Mouse (Mus musculus) thymus, adult 2 months (tissue): ENCODE results near the gene Arl16.

Experiments
- CTCF ChIP-seq: fragments of 200-500 bp; IDR thresholded peaks from 2 replicates; pipeline ENCODE4 v1.5.1; 2012; ENCODE audit warnings: mild to moderate bottlenecking, control low read depth, low read length, moderate library complexity, borderline replicate concordance; ENCODE audit not compliant: control insufficient read depth, poor library complexity, insufficient read depth; ENCODE audit errors: extremely low read depth
- POLR2A ChIP-seq: fragments of 200-500 bp; IDR thresholded peaks from 2 replicates; pipeline ENCODE4 v1.6.1; 2012; ENCODE audit warnings: mild to moderate bottlenecking, low read length, control low read depth, moderate library complexity; ENCODE audit not compliant: control insufficient read depth, poor library complexity, insufficient read depth; ENCODE audit errors: extremely low read depth

- TF ChIP-seq CTCF (no peak), POLR2A (no peak)
Observed at GRCm38 (mm10) chr11:120467736-120468092, 307 bp upstream of the Arl16 start.
